Mouse (Mus musculus): ENCODE results near the gene Nr1i3. TPM values are rescaled to one million over a fixed set of nuclear protein-coding genes. Genes with fewer than 3 reads are reported as not detected.
"Not testable (repeated sequence)": the region's sequence is repeated elsewhere in the genome, so short reads cannot be mapped to it uniquely, and the experiment has no call there.

Gene Nr1i3
- total RNA-seq, 2 experiments from 2014 or later, result not detected

- intact Hi-C loops (cut with DNase I), result loop anchor here (2.0 kb wide), 1 partner anchor 23 kb away; no protein-coding TSS in a partner anchor
- peak in 1 of 2 experiments; percentile 29 for DNase-seq (ENCODE audit: extremely low spot score in 1 of 2, low spot score in 2 of 2)
These were observed 10.0 kb downstream of the Nr1i3 start for GRCm38 (mm10) chr1:171223796-171224195.

GRCm38 (mm10) chr1:171224857-171225256 is 11.1 kb downstream of the Nr1i3 start, which contains the start of gene Apoa2:
Gene Apoa2 (plus strand): TSS chr1:171225054.
- intact Hi-C loops (cut with DNase I), result no loop called here
- DNase-seq (ENCODE audit: extremely low spot score in 1 of 2, low spot score in 2 of 2), result no peak

GRCm38 (mm10) chr1:171226780-171227179 is 13.0 kb downstream of the Nr1i3 start:
- intact Hi-C loops (cut with DNase I), result no loop called here
- no peak for DNase-seq (ENCODE audit: extremely low spot score in 1 of 2, low spot score in 2 of 2)

- intact Hi-C loops (cut with DNase I), result no loop called here
- no peak for DNase-seq (ENCODE audit: extremely low spot score in 1 of 2, low spot score in 2 of 2)
These were observed 14.1 kb downstream of the Nr1i3 start for GRCm38 (mm10) chr1:171227879-171228278.

GRCm38 (mm10) chr1:171229750-171230149 is 16.0 kb downstream of the Nr1i3 start:
- intact Hi-C loops (cut with DNase I), result no loop called here
- DNase-seq (ENCODE audit: extremely low spot score in 1 of 2, low spot score in 2 of 2), result no peak

- DNase-seq (ENCODE audit: extremely low spot score in 1 of 2, low spot score in 2 of 2), result no peak
- intact Hi-C loops (cut with DNase I), result no loop called here
These were observed 16.4 kb downstream of the Nr1i3 start for GRCm38 (mm10) chr1:171230215-171230614.

GRCm38 (mm10) chr1:171231844-171232243 is 18.1 kb downstream of the Nr1i3 start:
- DNase-seq (ENCODE audit: extremely low spot score in 1 of 2, low spot score in 2 of 2), result no peak

GRCm38 (mm10) chr1:171232348-171232747 is 18.6 kb downstream of the Nr1i3 start:
- intact Hi-C loops (cut with DNase I), result no loop called here
- DNase-seq (ENCODE audit: extremely low spot score in 1 of 2, low spot score in 2 of 2), result no peak

More at GRCm38 (mm10) chr1:171231844-171232243, 18.1 kb downstream of the Nr1i3 start:
- intact Hi-C loops (cut with DNase I), result no loop called here

GRCm38 (mm10) chr1:171232800-171233730 is 19.3 kb downstream of the Nr1i3 start:
- no peak for DNase-seq (ENCODE audit: extremely low spot score in 1 of 2, low spot score in 2 of 2)
- intact Hi-C loops (cut with DNase I), result no loop called here

- peak in 1 of 2 experiments; percentile 60 for DNase-seq (ENCODE audit: extremely low spot score in 1 of 2, low spot score in 2 of 2)
- intact Hi-C loops (cut with DNase I), result no loop called here
These were observed 20.4 kb downstream of the Nr1i3 start, which contains the start of gene Fcer1g for GRCm38 (mm10) chr1:171234126-171234525. Gene Fcer1g (minus strand): TSS chr1:171234365.

- intact Hi-C loops (cut with DNase I), result no loop called here
These were observed 20.8 kb downstream of the Nr1i3 start for GRCm38 (mm10) chr1:171234538-171234937.

GRCm38 (mm10) chr1:171235791-171236190 is 22.0 kb downstream of the Nr1i3 start:
- DNase-seq (ENCODE audit: extremely low spot score in 1 of 2, low spot score in 2 of 2), result no peak
- intact Hi-C loops (cut with DNase I), result no loop called here

More at GRCm38 (mm10) chr1:171234538-171234937, 20.8 kb downstream of the Nr1i3 start:
- no peak for DNase-seq (ENCODE audit: extremely low spot score in 1 of 2, low spot score in 2 of 2)

- no peak for DNase-seq (ENCODE audit: extremely low spot score in 1 of 2, low spot score in 2 of 2)
- intact Hi-C loops (cut with DNase I), result no loop called here
These were observed 23.7 kb downstream of the Nr1i3 start for GRCm38 (mm10) chr1:171237438-171237837.

GRCm38 (mm10) chr1:171238463-171238862 is 24.7 kb downstream of the Nr1i3 start:
- DNase-seq (ENCODE audit: extremely low spot score in 1 of 2, low spot score in 2 of 2), result peak in 1 of 2 experiments; percentile 69
- intact Hi-C loops (cut with DNase I), result no loop called here

GRCm38 (mm10) chr1:171239992-171240744 is 26.4 kb downstream of the Nr1i3 start:
- DNase-seq (ENCODE audit: extremely low spot score in 1 of 2, low spot score in 2 of 2), result no peak
- intact Hi-C loops (cut with DNase I), result no loop called here

GRCm38 (mm10) chr1:171240911-171241310 is 27.1 kb downstream of the Nr1i3 start:
- intact Hi-C loops (cut with DNase I), result no loop called here
- DNase-seq (ENCODE audit: extremely low spot score in 1 of 2, low spot score in 2 of 2), result no peak

- DNase-seq (ENCODE audit: extremely low spot score in 1 of 2, low spot score in 2 of 2); intact Hi-C loops (cut with DNase I): not testable (repeated sequence)
These were observed 28.2 kb downstream of the Nr1i3 start for GRCm38 (mm10) chr1:171241952-171242351.

- intact Hi-C loops (cut with DNase I), result no loop called here
- DNase-seq (ENCODE audit: extremely low spot score in 1 of 2, low spot score in 2 of 2), result no peak
These were observed 31.6 kb downstream of the Nr1i3 start for GRCm38 (mm10) chr1:171245353-171245752.

GRCm38 (mm10) chr1:171246709-171247452 is 33.1 kb downstream of the Nr1i3 start:
- intact Hi-C loops (cut with DNase I), result loop anchor here (2.0 kb wide), 1 partner anchor 24 kb away; the partner anchor contains the start of gene Tomm40l
- DNase-seq (ENCODE audit: extremely low spot score in 1 of 2, low spot score in 2 of 2), result peak; percentile 97 to 98
